Mouse (Mus musculus) lung, adult 2 months (tissue): ENCODE measurements at regions not wholly inside any gene's neighbourhood (a gene's known extent, or its start where the extent isn't known, plus 50 kb on each side); places are given as distances from the start of the nearest gene placed in this dataset.
"Not testable (repeated sequence)": the region's sequence is repeated elsewhere in the genome, so short reads cannot be mapped to it uniquely, and the experiment has no call there.

Source experiments
- CTCF ChIP-seq: fragments of 200-500 bp; IDR thresholded peaks from 2 replicates; pipeline ENCODE4 v1.5.1; 2011; ENCODE audit warnings: mild to moderate bottlenecking, low read length, control low read depth; ENCODE audit not compliant: insufficient read depth
- POLR2A ChIP-seq: fragments of 200-500 bp; IDR thresholded peaks from 2 replicates; pipeline ENCODE4 v1.6.1; 2011; ENCODE audit warnings: low read depth, mild to moderate bottlenecking, control low read depth, low read length, borderline replicate concordance; ENCODE audit errors: extremely low read depth

DNA sequence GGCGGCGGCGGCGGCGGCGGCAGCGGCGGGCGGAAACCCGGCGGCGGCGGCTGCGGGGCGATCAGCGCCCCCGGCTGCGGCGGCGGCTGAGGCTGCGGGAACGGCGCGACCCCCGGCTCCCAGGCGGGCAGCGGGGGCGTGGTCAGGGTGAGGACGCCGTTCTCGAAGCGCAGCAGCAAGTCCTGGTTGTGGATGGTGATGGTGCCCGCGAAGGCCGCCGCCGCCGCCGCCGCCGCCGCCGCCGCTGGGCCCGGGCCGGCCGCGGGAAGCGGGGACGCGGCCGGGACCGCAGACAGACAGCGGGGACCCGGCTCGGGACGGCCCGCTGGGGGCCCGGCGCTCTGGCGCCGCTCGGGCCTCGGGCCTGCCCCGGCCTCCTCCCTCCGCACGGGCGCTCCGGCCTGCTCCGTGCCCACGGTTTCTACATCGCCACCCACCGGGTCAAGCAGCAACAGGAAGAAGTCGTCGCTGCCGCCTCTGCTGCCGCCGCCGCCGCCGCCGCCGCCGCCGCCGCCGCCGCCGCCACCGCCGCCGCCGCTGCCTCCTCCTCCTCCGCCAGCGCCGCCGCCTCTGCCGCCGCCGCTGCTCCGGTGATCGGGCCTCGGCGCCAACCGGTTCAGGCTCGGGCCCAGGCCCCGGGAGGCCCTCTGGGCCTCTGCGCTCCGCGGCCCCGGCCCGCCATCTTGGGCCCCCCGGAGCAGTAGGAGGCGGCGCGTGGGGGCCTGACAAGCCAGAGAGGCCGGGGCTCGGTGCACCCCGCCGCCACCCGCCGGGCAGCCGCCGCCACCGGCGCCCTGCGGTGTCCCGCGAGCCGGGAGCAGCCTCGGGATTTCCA, 73.2 kb downstream of the Zxdb start:
- TF ChIP-seq POLR2A, CTCF: not testable (repeated sequence)
